Mouse (Mus musculus) heart, postnatal 14 days (tissue): ENCODE measurements around the gene Gm20388. TPM values are rescaled to one million over a fixed set of nuclear protein-coding genes. Genes with fewer than 3 reads are reported as not detected.
A peak's percentile ranks its signal among the peaks of the same experiment; 100 is the strongest.

ENCODE experiments used
- DNase-seq, 2 experiments: peaks; one replicate each; pipeline ENCODE4 v3.0.0; 2021 to 2022
- intact Hi-C: fragments of 180-260 bp; cut with DNase I; formaldehyde crosslinking; loops from one replicate; pipeline ENCODE4 v1.15.1; 2025
- total RNA-seq, 2 experiments: library from RNA; stranded (reverse); gene quantifications; 2 replicates each; pipeline ENCODE4 v1.2.3; 2021

Gene Gm20388
- total RNA-seq, 2 experiments from 2014 or later, result 0.24 TPM; not detected in 1

- no peak for DNase-seq
- intact Hi-C loops, result loop anchor here (2.0 kb wide), 1 partner anchor 22 kb away; no protein-coding TSS in a partner anchor
Observed at GRCm38 (mm10) chr8:123353216-123353615, 3442.6 kb downstream of the Gm20388 start.

GRCm38 (mm10) chr8:123361082-123361739 lies 3450.6 kb downstream of the Gm20388 start:
- intact Hi-C loops, result loop anchor here (2.0 kb wide), 1 partner anchor 42 kb away; the partner anchor contains the start of gene Fanca
- peak; percentile 76 to 83 for DNase-seq

- peak; percentile 96 to 97 for DNase-seq
- intact Hi-C loops, result no loop called here
Observed at GRCm38 (mm10) chr8:123373403-123374238, 3463.0 kb downstream of the Gm20388 start, which contains the start of gene Tcf25. Tcf25 (plus strand) TSS chr8:123373753.

GRCm38 (mm10) chr8:123374239-123374578 lies 3463.6 kb downstream of the Gm20388 start:
- DNase-seq, result peak; percentile 94 to 97

GRCm38 (mm10) chr8:123375701-123376100 lies 3465.1 kb downstream of the Gm20388 start:
- intact Hi-C loops, result no loop called here
- no peak for DNase-seq

More at GRCm38 (mm10) chr8:123374239-123374578, 3463.6 kb downstream of the Gm20388 start:
- intact Hi-C loops, result no loop called here

- intact Hi-C loops, result no loop called here
- DNase-seq, result no peak
Observed at GRCm38 (mm10) chr8:123376106-123376505, 3465.5 kb downstream of the Gm20388 start.

- intact Hi-C loops, result no loop called here
Observed at GRCm38 (mm10) chr8:123381711-123382110, 3471.1 kb downstream of the Gm20388 start.

GRCm38 (mm10) chr8:123382516-123382915 lies 3471.9 kb downstream of the Gm20388 start:
- intact Hi-C loops, result no loop called here
- no peak for DNase-seq

More at GRCm38 (mm10) chr8:123381711-123382110, 3471.1 kb downstream of the Gm20388 start:
- no peak for DNase-seq

GRCm38 (mm10) chr8:123384883-123385540 lies 3474.4 kb downstream of the Gm20388 start:
- intact Hi-C loops, result loop anchor here (5.0 kb wide), 1 partner anchor 37 kb away; the partner anchor contains the start of gene Def8
- DNase-seq, result peak in 1 of 2 experiments; percentile 43

GRCm38 (mm10) chr8:123387041-123387440 lies 3476.4 kb downstream of the Gm20388 start:
- intact Hi-C loops, result loop anchor here (5.0 kb wide), 1 partner anchor 35 kb away; the partner anchor contains the start of gene Def8
- no peak for DNase-seq

- no peak for DNase-seq
- intact Hi-C loops, result loop anchor here (5.0 kb wide), 1 partner anchor 34 kb away; the partner anchor contains the start of gene Def8
Observed at GRCm38 (mm10) chr8:123387801-123388200, 3477.2 kb downstream of the Gm20388 start.

GRCm38 (mm10) chr8:123389026-123389425 lies 3478.4 kb downstream of the Gm20388 start:
- intact Hi-C loops, result loop anchor here (5.0 kb wide), 1 partner anchor 33 kb away; the partner anchor contains the start of gene Def8

GRCm38 (mm10) chr8:123398308-123398707 lies 3487.7 kb downstream of the Gm20388 start:
- no peak for DNase-seq
- intact Hi-C loops, result no loop called here

More at GRCm38 (mm10) chr8:123389026-123389425, 3478.4 kb downstream of the Gm20388 start:
- DNase-seq, result no peak

- intact Hi-C loops, result no loop called here
- DNase-seq, result no peak
Observed at GRCm38 (mm10) chr8:123401936-123402335, 3491.3 kb downstream of the Gm20388 start.

- DNase-seq, result peak; percentile 28 to 51
- intact Hi-C loops, result no loop called here
Observed at GRCm38 (mm10) chr8:123402730-123403326, 3492.2 kb downstream of the Gm20388 start.

- no peak for DNase-seq
- intact Hi-C loops, result no loop called here
Observed at GRCm38 (mm10) chr8:123404521-123404920, 3493.9 kb downstream of the Gm20388 start.

GRCm38 (mm10) chr8:123406786-123407185 lies 3496.1 kb downstream of the Gm20388 start, which contains the start of gene Mc1r:
Mc1r (plus strand) TSS chr8:123407107.
- peak; percentile 52 to 76 for DNase-seq
- intact Hi-C loops, result no loop called here

- intact Hi-C loops, result no loop called here
- DNase-seq, result no peak
Observed at GRCm38 (mm10) chr8:123407612-123408011, 3497.0 kb downstream of the Gm20388 start.

GRCm38 (mm10) chr8:123408586-123409544 lies 3498.2 kb downstream of the Gm20388 start:
- intact Hi-C loops, result no loop called here

More at GRCm38 (mm10) chr8:123408586-123409544, 3498.2 kb downstream of the Gm20388 start:
- DNase-seq, result no peak
